Mouse (Mus musculus): ENCODE data around the gene Cyp4f18. TPM values are rescaled to one million over a fixed set of nuclear protein-coding genes. Genes with fewer than 3 reads are reported as not detected.

Gene Cyp4f18
- total RNA-seq (2023) = 1 to 10 TPM; 1.3 to 1.9 TPM

GRCm38 (mm10) chr8:72009473-72009872 lies at the start of gene Cyp4f18:
Gene Cyp4f18 (minus strand): TSS chr8:72009626.

GRCm38 (mm10) chr8:72040918-72041317 lies 31.5 kb upstream of the Cyp4f18 start, which contains the start of gene Olfr372:
Gene Olfr372 (plus strand): TSS chr8:72041218.

GRCm38 (mm10) chr8:71950482-71951221 lies 58.8 kb downstream of the Cyp4f18 start, which contains the start of gene Zfp961:
Gene Zfp961 (plus strand): TSS chr8:71951038.

Other genes starting within 250 kb of the Cyp4f18 start
- gene Zfp709, start 127.6 kb downstream of the Cyp4f18 start, total RNA-seq (2023) = 10 to 100 TPM; 11.8 to 15.9 TPM
- 10 to 100 TPM; 10.7 to 12.8 TPM for gene Zfp882, start 101.0 kb downstream of the Cyp4f18 start, total RNA-seq (2023)
- gene Zfp617, start 101.0 kb downstream of the Cyp4f18 start, total RNA-seq (2023) = 10 to 100 TPM in 1 of 2 experiments, 1 to 10 TPM in 1; 9.0 to 11.0 TPM
- gene Zfp961, start 58.6 kb downstream of the Cyp4f18 start, total RNA-seq (2023) = 10 to 100 TPM; 13.3 to 18.5 TPM
- gene Olfr372, start 31.6 kb upstream of the Cyp4f18 start, total RNA-seq (2023) = not detected
- gene Olfr373, start 73.6 kb upstream of the Cyp4f18 start, total RNA-seq (2023) = under 1 TPM; 0.26 to 0.53 TPM
- gene Olfr374, start 97.4 kb upstream of the Cyp4f18 start, total RNA-seq (2023) = under 1 TPM; 0.15 to 0.59 TPM
- gene Tpm4, start 125.3 kb upstream of the Cyp4f18 start, total RNA-seq (2023) = 100 to 1,000 TPM; 140 to 169 TPM
- 100 to 1,000 TPM; 141 to 173 TPM for gene Rab8a, start 151.6 kb upstream of the Cyp4f18 start, total RNA-seq (2023)
- gene Hsh2d, start 180.0 kb upstream of the Cyp4f18 start, total RNA-seq (2023) = 10 to 100 TPM; 18.3 to 20.0 TPM
- 1 to 10 TPM in 1 of 2 experiments, not detected in 1; 1.5 TPM for gene Cib3, start 203.2 kb upstream of the Cyp4f18 start, total RNA-seq (2023)
- gene Gm11034, start 204.0 kb upstream of the Cyp4f18 start, total RNA-seq (2023) = not detected
- gene Fam32a, start 210.1 kb upstream of the Cyp4f18 start, total RNA-seq (2023) = 10 to 100 TPM; 54.1 to 54.9 TPM
- 100 to 1,000 TPM; 117 to 124 TPM for gene Ap1m1, start 230.4 kb upstream of the Cyp4f18 start, total RNA-seq (2023)

All from T-cell, adult 66 days (primary cell).